Mouse (Mus musculus): ENCODE results near the gene Slc38a8.
A peak's percentile ranks its signal among the peaks of the same experiment; 100 is the strongest.

DNA sequence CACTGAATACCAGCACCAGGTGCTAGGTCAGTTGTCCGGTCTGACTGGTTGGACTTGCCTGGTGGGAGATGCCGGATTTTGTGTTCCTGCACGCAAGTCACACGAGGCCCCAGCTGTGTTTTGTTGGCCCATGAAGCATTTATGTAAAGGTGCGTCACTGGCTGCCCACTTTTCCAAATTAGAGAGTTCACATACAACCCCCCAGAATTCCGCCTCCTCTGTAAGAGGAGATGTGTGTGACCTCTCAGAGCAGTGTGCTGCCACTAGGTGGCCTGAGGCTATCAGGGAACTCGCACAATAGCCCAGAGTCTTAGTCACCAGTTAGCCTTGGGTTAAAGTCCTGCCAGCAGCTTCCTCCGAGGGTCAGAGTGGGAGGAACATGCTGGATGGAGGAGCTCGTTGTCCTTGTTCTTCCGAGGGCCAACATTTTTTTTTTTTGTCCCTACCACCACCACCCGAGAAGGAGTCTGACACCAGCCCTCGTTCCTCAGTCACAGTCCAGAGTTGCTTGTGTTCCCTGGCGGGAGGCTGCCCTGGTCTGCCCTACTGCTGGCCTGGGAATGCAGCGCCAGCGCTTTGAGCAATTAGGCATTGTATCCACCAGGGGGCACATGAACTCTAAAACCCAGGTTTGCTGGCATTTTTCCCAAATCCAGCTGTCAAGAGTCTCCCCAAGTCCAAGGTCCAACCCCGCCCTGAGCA is 61.1 kb downstream of the Slc38a8 start:
- peak; percentile 80 for TF ChIP-seq CTCF (IDR thresholded peaks at IDR 0.05; ENCODE audit: low read depth)
- TF ChIP-seq EP300 (optimal IDR thresholded peaks at IDR 0.05) = no peak

Measured in stomach, postnatal 0 days (tissue).